Mouse (Mus musculus) heart, adult 2 months (tissue): ENCODE data around the gene Wiz.

Experiments
- CTCF ChIP-seq: fragments of 200-600 bp; IDR thresholded peaks from 2 replicates; pipeline ENCODE4 v1.8.1; 2022; ENCODE audit warnings: antibody characterized with exemption, mild to moderate bottlenecking, moderate library complexity
- EP300 ChIP-seq: fragments of 200-500 bp; IDR thresholded peaks from 2 replicates; pipeline ENCODE4 v1.6.1; 2011; ENCODE audit warnings: low read depth, low read length, control low read depth; ENCODE audit not compliant: insufficient read depth
- POLR2A ChIP-seq: fragments of 200-500 bp; IDR thresholded peaks from 2 replicates; pipeline ENCODE4 v1.6.1; 2011; ENCODE audit warnings: mild to moderate bottlenecking, low read depth, low read length, control low read depth; ENCODE audit not compliant: insufficient read depth

DNA sequence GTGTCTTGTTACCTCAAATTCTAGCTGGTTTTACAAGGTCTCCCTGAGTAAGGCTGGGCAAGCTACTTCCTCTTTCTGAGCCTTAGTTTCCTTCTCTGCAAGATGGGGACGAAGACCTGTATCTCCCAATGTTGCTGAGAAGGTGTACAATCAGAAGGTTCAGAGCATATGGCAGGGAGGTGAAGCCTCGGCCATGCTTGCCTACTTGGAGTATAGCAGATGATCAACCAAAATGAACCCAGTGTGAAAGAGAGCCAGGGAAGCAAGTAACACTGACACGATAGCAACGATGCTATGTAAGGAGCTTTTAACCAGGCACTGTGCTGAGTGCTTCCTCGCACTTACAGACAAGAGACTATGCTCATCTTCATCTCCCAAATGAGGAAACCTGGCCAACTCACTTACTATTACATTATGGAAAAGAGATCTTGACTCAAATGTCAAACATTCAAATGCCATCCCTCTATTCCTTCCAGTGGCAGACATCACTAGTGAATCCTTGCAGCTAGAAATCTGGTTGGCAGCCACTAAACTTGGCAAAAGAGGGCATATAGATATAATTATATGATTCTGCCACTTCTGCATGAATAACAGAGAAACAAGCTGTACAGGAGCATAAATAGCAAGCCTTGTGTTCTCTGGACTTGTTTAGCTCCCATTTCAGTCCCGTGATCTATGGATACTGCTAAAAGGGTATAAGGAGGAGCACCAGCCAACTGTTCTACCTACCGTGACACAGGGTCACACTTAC is 30.9 kb downstream of the Wiz start:
- no peak for TF ChIP-seq CTCF
- no peak for TF ChIP-seq POLR2A
- TF ChIP-seq EP300, result no peak
